Mouse (Mus musculus) adrenal gland, postnatal 14 days (tissue): Measurements from ENCODE around the gene Rbm14. TPM values are rescaled to one million over a fixed set of nuclear protein-coding genes. Genes with fewer than 3 reads are reported as not detected.
"Not testable (repeated sequence)": the region's sequence is repeated elsewhere in the genome, so short reads cannot be mapped to it uniquely, and the experiment has no call there.

Experiments
- DNase-seq: peaks from one replicate; pipeline ENCODE4 v3.0.0; 2021; ENCODE audit warnings: mixed read lengths
- total RNA-seq: library from RNA; stranded (reverse); gene quantifications from 2 replicates; pipeline ENCODE4 v1.2.3, GENCODE M21; 2021

Gene Rbm14
- total RNA-seq, 1 experiment from 2014 or later, result 45.4 TPM

DNA sequence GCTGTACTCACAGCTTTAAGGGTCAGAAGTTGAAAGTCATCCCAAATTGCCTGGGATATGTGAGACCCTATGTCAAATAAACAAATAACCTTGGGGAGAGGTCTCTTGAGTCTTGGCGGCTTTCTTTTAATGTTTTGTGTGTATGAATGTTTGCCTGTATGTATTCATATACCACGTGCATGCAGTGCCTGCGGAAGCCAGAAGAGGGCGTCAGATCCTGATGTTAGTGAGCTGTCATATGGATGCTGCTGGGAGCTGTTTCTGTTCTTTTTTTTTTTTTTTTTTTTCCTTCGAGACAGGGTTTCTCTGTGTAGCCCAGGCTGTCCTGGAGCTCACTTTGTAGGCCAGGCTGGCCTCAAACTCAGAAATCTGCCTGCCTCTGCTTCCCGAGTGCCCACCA is 1.6 kb upstream of the Rbm14 start:
- peak; percentile 53 for DNase-seq

DNA sequence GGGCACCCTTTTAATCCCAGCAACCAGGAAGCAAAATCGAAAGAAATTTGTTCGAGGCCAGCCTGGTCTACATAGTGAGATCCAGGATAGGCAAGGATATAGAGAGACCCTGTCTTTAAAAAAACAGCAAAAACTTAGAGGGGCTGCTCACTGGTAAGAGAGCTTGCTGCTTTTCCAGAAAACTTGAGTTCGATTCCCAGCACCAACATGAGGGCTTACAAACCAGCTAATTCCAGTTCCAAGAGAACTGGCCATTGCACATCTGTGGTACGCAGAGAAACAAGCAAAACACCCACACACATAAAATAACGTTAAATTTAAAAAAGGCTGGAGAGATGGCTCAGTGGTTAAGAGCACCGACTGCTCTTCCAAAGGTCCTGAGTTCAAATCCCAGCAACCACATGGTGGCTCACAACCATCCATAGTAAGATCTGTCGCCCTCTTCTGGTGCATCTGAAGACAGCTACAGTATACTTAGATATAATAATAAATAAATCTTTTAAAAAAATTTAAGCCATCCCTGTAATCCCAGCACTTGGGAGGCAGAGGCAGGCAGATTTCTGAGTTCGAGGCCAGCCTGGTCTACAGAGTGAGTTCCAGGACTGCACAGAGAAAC is 1.0 kb upstream of the Rbm14 start:
- DNase-seq, result not testable (repeated sequence)

- no peak for DNase-seq
Measured at GRCm38 (mm10) chr19:4811909-4812242, 442 bp upstream of the Rbm14 start.

DNA sequence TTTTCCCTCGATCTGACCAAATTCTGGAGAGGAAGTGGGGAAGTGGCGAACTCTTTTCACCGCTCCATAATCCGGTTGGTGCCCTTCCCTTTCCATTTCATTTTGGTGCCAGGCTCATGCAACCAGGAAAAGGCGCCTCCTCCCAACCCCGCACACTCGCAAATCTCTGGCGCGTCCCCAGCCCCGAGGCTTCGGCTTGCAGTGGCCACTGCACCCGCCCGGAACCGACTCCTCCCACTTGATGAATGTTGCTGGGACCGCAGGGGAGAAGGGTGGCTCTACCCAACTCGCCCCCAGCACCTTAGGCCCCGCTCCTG is 730 bp downstream of the Rbm14 start:
- DNase-seq, result peak; percentile 86

DNA sequence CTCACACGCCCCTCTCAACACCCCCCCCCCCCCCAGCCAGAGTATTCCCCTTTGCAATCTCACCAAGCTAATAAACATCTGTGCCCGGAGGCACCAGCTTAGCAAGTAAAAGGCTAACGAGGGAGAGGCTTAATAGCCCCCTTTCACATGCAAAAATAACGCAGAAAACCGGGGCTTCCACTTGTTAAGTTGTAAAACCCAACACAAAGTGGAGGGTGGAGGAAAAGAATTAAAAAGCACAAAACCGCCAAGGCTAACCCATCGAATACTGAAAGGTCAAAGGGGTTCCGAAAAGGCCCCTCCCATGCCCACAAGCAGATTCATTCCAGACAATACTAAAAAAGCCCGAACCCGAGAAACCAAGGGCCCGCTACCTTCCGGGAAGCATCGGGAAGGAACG is 1.1 kb downstream of the Rbm14 start:
- no peak for DNase-seq

DNA sequence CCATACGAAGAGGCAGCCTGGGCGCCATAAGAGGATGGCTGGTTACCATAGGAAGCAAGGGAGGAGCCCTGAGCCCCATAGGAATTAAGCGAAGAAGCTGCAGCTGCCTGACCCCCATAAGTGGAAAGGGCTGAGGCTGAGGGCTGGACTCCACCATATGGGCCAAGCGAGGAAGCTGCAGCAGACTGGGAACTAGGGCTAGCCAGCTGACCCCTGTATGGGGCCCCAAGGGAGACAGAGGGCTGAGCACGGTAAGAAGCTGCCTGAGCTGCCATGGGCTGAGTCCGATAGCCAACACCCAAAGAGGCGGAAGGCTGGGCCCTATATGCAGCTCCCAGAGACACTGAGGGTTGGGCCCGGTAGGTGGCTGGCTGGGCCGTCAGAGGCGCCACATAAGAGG is 8.2 kb downstream of the Rbm14 start:
- DNase-seq, result no peak

- no peak for DNase-seq
Measured at GRCm38 (mm10) chr19:4802691-4803091, 8.7 kb downstream of the Rbm14 start.

DNA sequence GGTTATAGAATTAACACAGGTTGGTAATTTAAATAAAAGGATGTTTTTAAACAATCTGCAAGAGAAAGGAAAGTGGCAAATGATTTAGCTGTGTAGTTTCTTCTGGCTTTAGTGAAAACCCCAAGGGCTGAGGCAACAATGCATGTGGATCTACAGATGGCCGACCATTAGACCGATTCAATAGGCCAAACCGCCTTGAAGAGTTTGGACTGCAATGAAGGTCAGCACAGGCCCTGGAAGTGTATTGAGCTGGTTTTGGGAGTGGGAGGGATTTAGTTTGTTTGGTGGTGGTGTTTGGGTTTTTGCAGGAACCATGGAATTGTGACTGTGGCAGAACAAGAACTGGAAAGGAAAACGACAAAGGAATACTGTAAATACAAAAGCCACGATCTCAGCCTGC is 12.4 kb downstream of the Rbm14 start:
- no peak for DNase-seq

- DNase-seq, result no peak
Measured at GRCm38 (mm10) chr19:4797846-4798245, 13.6 kb downstream of the Rbm14 start.

DNA sequence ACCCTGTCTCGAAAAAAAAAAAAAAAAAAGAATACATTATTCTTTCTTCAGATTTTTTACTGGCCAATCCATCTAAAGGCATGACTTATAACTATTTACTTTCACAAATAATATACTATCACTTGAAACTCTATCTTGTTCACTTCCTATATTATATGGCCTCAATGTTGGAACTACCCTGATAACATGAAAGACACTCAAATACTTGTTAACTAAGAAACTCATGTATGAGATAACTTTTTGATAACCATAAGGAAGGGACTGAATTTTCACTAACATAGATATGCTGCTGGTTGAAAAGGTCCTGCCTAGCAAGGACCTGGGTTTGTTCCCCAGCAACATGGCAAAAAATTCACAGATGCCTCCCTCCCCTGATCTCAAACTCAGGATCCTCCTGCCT is 15.5 kb downstream of the Rbm14 start:
- no peak for DNase-seq

- peak; percentile 98 for DNase-seq
Measured at GRCm38 (mm10) chr19:4793831-4794422, 17.5 kb downstream of the Rbm14 start, which contains the start of gene Rbm4. Rbm4 (minus strand) TSS chr19:4793901.

DNA sequence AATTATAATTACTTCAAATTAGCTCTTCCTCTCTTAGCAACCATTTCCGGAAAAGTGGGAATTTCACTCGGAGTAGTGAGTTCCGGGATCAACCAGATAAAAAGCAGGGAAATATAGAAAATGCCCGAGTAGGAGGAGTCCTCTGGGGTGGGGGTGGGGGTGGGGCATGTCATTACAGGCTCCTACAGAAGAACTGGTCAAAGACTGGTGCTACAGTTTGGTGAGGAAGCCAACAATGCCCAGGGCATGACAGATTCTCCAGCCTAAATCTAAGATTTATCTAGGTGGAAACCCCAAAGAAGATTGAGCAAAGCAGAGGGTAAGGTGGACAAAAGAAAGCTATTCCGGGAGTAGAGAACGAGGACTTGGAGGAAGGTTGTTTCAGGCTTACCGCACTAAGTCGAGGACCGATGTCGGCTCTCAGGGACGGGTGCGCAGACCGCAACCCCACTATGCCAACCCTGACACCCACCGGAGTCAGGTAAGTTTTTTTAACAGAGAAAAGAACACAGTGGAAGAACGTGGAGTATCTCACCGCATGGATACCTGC is 18.1 kb downstream of the Rbm14 start:
- DNase-seq, result no peak

DNA sequence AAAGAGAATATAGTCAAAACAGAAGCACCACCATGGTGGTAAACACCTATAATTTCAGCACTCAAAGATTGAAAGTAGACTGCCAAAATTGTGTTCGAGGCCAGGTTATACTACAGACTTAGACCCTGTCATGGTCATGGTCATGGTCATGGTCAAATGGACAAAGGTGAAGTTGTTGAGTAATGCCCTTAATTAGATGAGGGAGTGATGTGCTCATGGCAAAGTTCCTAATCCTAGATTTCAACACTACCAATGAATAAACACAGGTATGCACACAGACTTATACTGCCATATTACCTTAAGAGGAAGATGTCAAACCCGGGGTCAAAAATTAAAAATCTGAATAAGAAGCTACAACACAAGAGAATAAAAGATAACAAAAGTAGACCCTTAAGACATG is 25.1 kb downstream of the Rbm14 start:
- DNase-seq, result no peak

DNA sequence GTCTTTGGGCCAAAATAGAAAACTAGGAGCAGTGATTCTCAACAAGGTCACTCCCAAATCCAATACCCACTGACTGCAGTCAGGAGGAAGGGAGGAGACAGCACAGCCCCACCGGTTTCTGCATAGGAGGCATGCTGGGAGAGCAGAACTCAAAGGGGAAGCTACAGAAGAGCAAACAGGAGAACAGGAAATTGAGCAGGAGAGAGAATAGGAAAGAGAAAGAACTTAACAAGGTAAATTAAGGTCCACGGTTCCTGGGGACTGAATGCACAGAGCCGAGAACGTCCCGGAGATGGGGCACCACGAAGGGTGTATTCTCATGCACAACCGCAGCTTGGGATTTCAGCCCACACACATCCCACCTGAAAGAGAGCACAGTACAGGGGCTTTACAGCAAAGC is 26.2 kb downstream of the Rbm14 start:
- no peak for DNase-seq

GRCm38 (mm10) chr19:4782891-4783290 is 28.5 kb downstream of the Rbm14 start:
- no peak for DNase-seq

- no peak for DNase-seq
Measured at GRCm38 (mm10) chr19:4772785-4773184, 38.6 kb downstream of the Rbm14 start.

- no peak for DNase-seq
Measured at GRCm38 (mm10) chr19:4767507-4768148, 43.8 kb downstream of the Rbm14 start.

GRCm38 (mm10) chr19:4762876-4763275 is 48.6 kb downstream of the Rbm14 start:
- peak; percentile 46 for DNase-seq

DNA sequence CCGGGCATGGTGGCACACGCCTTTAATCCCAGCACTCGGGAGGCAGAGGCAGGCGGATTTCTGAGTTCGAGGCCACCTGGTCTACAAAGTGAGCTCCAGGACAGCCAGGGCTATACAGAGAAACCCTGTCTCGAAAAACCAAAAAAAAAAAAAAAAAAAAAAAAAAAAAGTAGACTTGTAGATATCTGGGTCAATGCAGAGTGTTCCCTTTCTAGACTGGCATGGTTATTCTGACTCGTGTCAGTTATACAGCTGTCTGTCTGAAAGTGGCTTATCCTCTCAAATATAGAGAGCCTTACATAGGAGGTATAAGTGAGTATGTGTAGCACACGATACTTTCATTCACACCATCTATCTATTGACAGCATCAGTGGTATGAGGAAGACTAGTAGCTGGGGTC is 50.9 kb downstream of the Rbm14 start:
- not testable (repeated sequence) for DNase-seq

GRCm38 (mm10) chr19:4756921-4757320 is 54.5 kb downstream of the Rbm14 start:
- DNase-seq, result no peak

DNA sequence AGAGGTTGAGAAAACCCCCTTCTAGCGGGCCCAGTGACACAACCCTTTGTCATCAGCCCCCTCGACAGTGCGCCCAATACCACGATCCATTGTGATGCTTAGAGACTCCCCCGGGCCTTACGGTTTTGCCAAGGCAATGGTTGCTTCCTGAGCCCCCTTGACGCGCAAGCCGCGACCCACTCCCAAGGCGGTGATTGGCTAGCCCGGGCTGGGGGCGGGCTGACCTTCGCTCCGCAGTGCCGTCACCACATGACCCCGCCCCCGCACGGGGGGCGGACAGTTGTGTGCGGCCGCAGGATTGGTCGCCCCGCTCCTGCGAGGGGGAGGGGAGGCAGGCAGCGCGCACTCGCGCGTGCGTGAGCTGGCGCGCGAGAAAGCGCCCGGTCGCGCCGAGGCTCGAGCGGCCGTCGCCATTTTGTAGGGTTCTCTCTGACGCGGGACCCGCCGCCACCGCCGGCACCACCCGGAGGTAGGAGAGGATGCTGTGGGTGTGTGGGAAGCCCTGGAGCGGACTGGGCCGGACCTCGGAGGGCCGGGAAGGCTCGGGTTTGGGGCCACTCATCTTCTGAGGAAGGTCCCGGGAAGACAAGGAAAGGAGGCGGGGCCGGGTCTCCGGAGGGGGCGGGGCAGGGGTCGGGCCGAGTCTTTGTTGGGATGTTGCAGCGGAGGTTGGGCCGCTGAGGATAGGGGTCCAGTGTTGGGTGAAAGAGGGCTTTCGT is 55.1 kb downstream of the Rbm14 start, which contains the start of gene Rbm4b:
Gene Rbm4b, plus strand, starts transcription at position 305 of the 719 bp plus-strand sequence.
- peak; percentile 99 for DNase-seq

- DNase-seq, result peak; percentile 94
Measured at GRCm38 (mm10) chr19:4755565-4756192, 55.8 kb downstream of the Rbm14 start.
